Mouse (Mus musculus) thymus, postnatal 25 days (tissue): ENCODE measurements around the gene Cysltr1.

Experiments used
- DNase-seq: peaks from one replicate; pipeline ENCODE4 v3.0.0; 2022

Cysltr1 gene

DNA sequence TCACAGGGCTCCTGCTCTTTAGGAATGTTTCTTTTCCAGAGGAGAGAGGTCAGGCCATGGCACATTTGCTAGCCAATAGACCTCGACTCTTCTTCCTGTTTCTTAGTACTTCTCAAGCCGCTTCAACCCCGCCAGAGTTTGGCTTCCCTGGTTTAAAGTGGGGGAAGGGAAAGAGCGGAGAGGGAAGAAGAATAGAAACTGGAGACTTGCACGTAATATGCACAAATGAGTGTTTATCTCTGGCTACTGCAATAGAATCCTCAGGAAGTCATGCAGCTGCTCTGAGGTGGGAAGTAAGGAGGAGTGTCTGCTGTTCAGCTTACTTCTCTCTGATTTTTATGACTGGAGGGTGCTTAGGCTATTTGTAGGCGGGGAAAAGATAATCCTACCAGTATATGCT, at the start of gene Cysltr1:
Gene Cysltr1 (minus strand): TSS at position 294 of the 400 bp plus-strand sequence.
- peak; percentile 1 for DNase-seq

DNA sequence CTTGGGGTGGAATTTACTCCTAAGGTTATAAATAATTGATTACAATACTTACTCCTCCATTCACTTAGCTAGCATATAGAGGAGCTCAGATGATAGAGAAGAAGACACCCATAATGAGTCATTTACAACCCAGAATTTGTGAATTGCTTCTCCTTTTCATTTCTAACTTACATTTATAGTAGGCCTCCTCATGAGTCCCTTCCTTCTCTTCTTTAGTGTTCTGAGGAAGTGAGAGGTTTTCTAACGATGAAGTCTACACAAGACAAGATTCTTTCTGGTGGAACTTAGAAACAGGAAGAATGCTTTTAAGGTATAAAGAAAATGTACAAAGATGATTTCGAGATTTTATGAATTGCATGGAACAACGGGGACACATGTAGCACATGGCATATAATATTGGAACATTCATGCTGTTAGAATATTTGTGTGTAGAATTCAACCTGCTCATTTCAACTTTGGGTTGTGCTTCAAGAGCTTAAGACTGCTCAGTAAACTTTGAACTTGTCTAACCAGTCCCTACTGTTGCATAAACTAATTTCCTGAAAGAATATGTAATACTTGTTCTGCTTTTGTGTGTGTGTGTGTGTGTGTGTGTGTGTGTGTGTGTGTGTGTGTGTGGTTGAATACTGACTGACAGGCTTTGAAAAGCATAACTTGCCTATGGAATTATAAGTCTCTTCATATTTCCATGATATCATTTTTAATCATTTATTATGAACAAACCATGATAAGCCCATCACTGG, 31.5 kb upstream of the Cysltr1 start:
- DNase-seq = no peak

DNA sequence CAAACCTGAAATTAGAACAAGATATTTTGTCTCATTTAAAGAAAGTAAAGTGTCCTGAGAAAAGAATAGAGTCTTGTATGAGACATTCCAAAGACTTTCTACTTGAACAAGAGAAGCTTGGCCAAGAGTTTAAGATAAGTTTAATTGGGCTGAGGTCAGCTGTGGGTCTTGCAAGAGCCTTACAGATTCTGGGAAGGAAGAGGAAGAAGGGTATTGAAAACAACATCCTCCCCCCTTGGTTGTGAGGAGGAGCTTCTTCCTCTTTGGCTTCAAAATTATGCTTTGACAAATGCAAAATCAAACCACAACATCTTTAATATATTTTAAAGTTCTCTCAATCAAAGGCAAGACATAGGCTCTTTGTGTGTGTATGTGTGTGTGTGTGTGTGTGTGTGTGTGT, 30.1 kb upstream of the Cysltr1 start:
- no peak for DNase-seq

DNA sequence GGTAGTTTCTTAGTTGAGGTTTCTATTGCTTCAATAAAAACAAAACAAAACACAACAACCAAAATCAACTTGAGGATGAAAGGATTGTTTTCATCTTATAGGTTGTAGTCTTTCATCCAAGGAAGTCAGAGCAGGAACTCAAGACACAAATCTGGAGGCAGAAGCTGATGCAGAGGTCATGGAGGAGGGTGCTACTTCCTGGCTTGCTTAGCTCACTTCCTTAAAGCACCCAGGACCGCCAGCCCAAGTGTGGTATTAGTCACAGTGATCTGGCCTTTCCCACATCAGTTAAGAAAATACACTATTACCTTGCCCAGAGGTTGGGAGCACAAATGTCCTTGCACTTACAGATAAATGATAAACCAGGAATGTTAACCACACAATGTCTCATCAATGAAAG, 25.0 kb upstream of the Cysltr1 start:
- DNase-seq = no peak

DNA sequence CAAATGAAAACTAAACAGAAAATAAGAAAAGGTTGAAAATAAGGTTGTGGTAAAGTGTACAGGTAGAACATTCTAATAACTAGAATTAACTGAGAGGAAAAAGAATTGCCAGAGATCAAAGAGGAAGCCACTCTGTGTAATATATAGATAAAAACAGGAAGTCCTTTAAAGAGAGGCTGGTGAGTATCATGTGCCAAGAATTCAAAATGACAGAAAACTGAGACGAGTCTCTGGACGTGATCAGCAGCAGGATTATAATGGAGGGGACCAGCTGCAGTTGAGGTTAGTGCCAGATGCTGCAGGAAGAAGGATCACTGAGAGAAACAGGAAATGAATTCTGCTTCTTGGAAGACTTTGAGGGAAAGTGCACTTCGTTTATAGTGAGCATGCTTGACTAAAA, 20.2 kb upstream of the Cysltr1 start:
- DNase-seq = no peak

DNA sequence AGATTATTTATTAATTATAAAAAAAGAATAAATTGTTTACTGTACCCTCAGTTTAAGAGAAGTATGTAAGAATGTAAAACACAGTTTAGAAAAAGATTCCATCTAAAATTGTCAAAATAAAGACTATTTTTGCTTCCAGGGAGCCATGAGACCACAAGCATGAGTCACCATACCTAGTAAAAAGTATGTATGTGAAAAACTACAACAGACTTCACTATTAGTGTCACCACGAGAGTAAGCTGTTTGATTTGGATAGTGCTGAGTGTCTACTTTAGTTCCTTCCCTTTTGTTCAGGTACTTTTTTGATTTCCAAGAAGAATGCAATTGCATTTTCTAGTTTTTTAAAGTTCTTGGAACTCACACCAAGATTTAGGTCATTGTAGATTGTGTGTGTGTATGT, 19.0 kb upstream of the Cysltr1 start:
- DNase-seq = no peak

DNA sequence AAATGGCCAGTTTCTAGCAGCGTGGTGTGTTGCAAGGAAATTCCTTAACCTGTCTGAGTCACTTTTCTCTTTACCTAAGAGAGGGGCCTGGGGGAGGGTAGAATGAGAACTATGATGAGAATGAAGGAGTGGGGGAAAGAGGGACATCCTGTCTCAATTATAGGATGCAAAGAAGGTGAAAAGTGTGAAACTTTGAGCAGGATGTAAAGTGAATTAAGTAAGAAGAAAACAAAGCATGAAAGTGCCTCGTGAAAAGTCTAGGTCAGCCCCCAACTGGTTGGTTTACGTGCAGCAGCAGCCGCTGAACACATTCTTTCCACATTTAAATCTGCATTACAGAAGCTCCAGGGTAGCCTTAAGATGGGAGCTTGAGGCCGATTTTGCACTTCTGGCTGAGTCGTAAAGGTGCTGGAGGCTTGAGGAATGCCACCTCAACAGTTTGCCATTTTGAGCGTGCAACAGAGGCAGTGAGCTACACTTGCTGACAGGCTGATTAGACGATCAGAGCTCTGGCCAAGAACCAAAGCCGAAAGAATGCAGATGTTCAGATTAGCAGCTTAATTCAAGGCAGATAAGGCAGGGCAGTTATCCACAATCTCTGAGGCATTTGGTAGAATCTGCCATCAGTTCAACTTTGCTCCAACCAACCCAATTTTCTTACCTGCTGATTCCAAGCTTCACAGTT, 763 bp downstream of the Cysltr1 start:
- peak; percentile 0 for DNase-seq

DNA sequence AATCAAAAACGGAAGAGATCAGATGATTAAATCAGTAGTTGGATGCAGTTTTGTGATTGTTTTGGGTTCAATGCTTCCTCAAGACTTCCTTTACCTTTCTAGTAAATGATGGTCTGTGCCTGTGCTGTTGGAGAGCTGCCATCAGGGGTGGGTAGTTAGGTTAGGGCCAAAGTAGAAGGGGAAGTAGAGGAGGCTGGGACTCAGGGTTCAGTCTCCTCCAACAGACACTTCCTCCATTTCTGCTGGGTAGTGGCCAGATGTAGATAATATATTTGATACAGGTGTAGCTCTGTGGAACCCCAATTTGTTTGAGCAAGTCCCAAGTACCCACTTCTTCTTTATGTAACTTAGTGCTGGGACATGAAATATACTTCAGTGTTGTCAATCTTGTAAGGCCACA, 7.6 kb downstream of the Cysltr1 start:
- DNase-seq = no peak

DNA sequence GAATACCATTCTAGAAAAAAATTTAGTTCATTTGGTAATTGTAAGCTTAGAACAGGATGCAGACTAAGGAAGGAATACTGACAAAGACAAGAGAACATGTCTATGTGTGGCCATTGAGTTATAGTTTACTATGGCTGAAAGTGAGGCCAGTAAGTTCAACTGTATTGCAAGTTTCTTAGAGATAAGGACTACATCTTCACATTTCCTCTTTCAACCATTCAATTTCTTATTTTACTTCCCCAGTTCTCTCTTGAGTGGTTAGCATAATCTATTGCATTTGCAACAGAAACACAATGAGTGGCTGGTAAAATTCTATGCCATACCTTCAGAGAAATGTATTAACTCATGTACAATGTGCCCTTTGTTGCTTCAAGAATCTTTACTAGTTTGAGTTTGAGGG, 9.6 kb downstream of the Cysltr1 start:
- DNase-seq = no peak

DNA sequence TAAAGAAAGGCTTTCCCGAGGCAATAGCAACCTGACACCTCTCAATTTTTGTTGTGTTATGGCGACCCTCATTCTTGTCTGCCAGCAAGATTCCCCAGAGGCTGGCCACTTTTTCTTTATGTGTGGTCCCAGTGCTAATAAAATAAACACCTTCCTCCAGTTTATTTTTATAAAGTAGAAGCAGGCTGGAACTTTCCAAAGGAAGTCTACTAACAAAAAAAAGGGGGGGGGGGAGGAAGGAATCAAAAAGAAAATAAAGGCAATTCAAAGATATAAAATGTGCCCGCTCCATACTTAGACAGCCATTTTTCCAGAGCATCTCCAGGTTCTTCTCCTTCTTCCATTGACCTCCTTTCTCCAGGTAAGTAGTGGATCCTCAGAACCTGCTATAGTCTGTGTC, 20.6 kb downstream of the Cysltr1 start, which contains the start of gene Gm5127:
Gene Gm5127 (plus strand): TSS at position 301 of the 400 bp plus-strand sequence.
- no peak for DNase-seq

DNA sequence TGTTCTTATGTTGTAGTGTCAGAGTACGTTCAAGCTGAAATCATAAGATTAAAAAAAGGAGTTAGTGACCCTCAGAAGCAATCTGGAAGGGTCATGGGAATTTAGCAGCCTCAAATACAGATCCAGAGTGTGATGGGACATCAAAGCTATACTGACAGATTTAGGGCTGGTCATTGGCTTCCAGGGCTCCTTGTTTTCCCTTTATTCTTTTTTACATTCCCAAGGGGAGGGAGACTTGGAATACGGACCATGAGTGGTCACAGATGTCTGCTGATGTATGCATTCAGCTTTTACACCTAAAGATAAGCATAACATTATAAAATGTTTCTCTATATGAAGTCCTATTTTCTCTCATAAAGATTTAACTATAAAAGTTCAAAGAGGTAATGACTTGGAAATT, 21.3 kb downstream of the Cysltr1 start:
- no peak for DNase-seq

DNA sequence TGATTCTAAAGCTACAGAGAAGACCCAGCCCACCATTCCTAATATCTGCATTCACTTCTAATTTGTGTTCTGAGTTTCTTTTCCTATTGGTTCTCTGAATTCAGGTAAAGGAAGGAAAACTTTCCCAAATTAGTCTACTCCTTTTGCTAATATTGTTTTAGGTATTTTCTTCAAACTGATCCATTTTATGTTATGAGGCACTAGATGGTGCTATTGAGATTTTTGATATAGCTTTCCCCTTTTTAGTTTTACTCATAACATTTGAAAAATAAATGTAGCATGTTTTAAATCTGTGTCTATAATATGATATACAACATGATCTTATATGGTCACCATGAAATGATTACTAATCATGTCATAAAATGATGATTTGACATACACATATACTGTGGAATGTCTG, 23.1 kb downstream of the Cysltr1 start:
- DNase-seq = no peak

DNA sequence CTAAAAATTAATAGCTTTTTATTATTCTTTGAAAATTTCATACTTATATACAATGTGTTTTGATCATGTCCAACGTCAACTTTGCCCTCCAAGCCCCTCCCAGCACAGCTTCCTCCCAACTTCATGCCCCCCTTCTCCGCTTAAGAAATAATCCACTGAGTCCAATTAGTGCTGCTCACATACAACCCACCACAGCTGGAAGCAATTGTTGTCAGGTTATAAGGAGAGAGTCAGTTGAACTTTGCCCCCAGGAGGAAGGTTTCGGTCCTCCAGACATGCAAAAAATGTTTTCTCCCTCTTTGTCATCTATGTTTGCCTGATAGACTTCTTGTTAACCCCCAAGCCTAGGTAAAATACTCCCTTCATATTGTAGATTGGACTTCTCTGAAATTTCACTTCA, 24.5 kb downstream of the Cysltr1 start:
- DNase-seq = no peak

DNA sequence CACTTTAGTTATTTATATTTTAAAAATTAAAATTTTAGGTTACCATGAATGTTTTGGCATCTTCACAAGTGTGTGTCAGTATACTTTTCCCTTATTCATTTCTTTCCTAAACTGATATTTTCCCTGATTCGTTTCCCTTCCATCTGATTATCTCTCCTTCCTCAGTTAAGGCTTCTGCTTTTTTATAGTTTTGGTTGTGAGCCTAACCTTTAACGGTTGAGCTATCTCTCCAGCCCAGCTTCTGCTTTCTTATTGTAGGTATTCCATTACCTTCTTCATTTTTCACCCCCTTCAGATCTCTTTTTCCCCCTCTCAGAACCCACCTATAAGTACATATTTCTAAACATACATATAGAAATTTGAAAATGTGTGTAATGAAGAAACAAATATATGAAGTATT, 48.0 kb downstream of the Cysltr1 start:
- no peak for DNase-seq

DNA sequence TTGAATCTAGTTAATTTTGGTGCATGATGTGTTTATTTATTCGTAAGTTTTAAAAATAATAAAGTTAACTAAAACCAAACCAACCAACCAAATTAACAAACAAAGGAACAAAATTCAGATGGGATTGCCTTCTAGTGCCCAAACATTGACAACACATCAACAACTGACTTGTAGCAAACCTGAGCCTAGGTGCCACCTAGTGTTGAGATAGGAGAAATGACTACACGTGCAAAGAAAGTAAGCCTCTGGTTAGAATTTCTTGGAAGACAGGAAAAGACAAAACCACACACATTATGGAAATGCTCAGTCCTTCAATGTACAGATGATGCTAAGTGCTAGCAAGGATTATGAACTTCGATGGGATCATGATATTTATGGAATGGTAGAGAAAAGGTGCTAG, 67.1 kb downstream of the Cysltr1 start:
- no peak for DNase-seq
